Mouse (Mus musculus): ENCODE data around the gene Actn2.

DNA sequence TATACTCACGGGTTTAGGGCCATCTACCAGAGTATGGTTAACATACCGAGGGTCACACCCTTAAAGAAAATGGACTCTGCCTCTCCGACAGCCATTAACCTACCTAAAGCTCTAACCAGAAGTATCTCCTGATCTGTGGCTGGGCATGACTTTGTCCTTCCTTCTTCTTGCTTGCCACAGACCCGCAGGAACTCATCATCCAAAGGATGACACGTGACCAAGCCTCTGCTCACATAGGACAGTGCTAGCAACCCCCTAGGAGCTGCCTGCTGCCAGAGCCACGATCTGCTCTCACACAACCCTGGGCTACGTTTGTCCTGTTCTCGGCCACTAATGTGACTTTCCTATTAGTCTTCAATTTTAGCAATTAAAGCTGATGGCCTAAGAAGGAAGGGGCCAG lies 35.0 kb downstream of the Actn2 start:
- TF ChIP-seq CTCF (IDR thresholded peaks at IDR 0.05; ENCODE audit: low read depth) (no peak), EP300 (IDR thresholded peaks at IDR 0.05; ENCODE audit: low read depth) (no peak)
